Mouse (Mus musculus) embryo, embryonic 10 days (tissue): ENCODE measurements around the gene N4bp3.
"Not testable (repeated sequence)": the region's sequence is repeated elsewhere in the genome, so short reads cannot be mapped to it uniquely, and the experiment has no call there.

Source experiments
- DNase-seq: peaks from one replicate; pipeline ENCODE4 v3.0.0-alpha.2; 2015; ENCODE audit warnings: low spot score

The N4bp3 gene

GRCm38 (mm10) chr11:51627907-51628306 lies 22.7 kb downstream of the N4bp3 start:
- DNase-seq = no peak

GRCm38 (mm10) chr11:51627425-51627824 lies 23.2 kb downstream of the N4bp3 start:
- no peak for DNase-seq

GRCm38 (mm10) chr11:51625187-51625820 lies 25.3 kb downstream of the N4bp3 start:
- DNase-seq = no peak

GRCm38 (mm10) chr11:51622971-51623491 lies 27.6 kb downstream of the N4bp3 start:
- DNase-seq = no peak

GRCm38 (mm10) chr11:51621776-51622175 lies 28.9 kb downstream of the N4bp3 start:
- DNase-seq = no peak

- no peak for DNase-seq
These were observed 30.6 kb downstream of the N4bp3 start for GRCm38 (mm10) chr11:51620084-51620483.

- peak; percentile 93 for DNase-seq
These were observed 31.1 kb downstream of the N4bp3 start, which contains the start of gene Nhp2 for GRCm38 (mm10) chr11:51619409-51620060. TSS of gene Nhp2 (plus strand) at chr11:51619735.

GRCm38 (mm10) chr11:51618894-51619408 lies 31.7 kb downstream of the N4bp3 start:
- DNase-seq = no peak

- peak; percentile 87 for DNase-seq
These were observed 32.9 kb downstream of the N4bp3 start for GRCm38 (mm10) chr11:51617693-51618092.

GRCm38 (mm10) chr11:51616113-51616512 lies 34.5 kb downstream of the N4bp3 start:
- not testable (repeated sequence) for DNase-seq

- DNase-seq = peak; percentile 82
These were observed 35.0 kb downstream of the N4bp3 start for GRCm38 (mm10) chr11:51615601-51616000.

GRCm38 (mm10) chr11:51615129-51615528 lies 35.5 kb downstream of the N4bp3 start:
- no peak for DNase-seq

- no peak for DNase-seq
These were observed 36.4 kb downstream of the N4bp3 start for GRCm38 (mm10) chr11:51614256-51614655.

GRCm38 (mm10) chr11:51609940-51610339 lies 40.7 kb downstream of the N4bp3 start:
- not testable (repeated sequence) for DNase-seq

- DNase-seq = no peak
These were observed 41.3 kb downstream of the N4bp3 start for GRCm38 (mm10) chr11:51609266-51609909.

- DNase-seq = no peak
These were observed 43.4 kb downstream of the N4bp3 start for GRCm38 (mm10) chr11:51607096-51607738.

GRCm38 (mm10) chr11:51606447-51607095 lies 44.1 kb downstream of the N4bp3 start, which contains the start of gene Hnrnpab:
TSS of gene Hnrnpab (minus strand) at chr11:51606847.
- DNase-seq = peak; percentile 99

- DNase-seq = peak; percentile 86
These were observed 44.8 kb downstream of the N4bp3 start for GRCm38 (mm10) chr11:51605602-51606446.

GRCm38 (mm10) chr11:51602253-51602652 lies 48.4 kb downstream of the N4bp3 start:
- DNase-seq = no peak

GRCm38 (mm10) chr11:51597553-51597952 lies 53.1 kb downstream of the N4bp3 start:
- DNase-seq = no peak
